Mouse (Mus musculus) hindbrain, embryonic 11.5 days (tissue): ENCODE results near the gene Fgfr2. TPM values are rescaled to one million over a fixed set of nuclear protein-coding genes. Genes with fewer than 3 reads are reported as not detected.

Experiments
- ATAC-seq: fragments of 200-750 bp; cut with Nextera tagmentation; 2 replicates; pipeline ENCODE4 v1.8.0; 2017; ENCODE audit warnings: mild to moderate bottlenecking, moderate TSS enrichment, moderate library complexity; ENCODE audit not compliant: low FRiP score
- DNase-seq: peaks from one replicate; pipeline ENCODE4 v3.0.0-alpha.2; 2015; ENCODE audit warnings: low spot score
- H3K27ac ChIP-seq: fragments of 300-500 bp; sonication (generic); 2 replicates; pipeline ENCODE4 v1.5.1; 2014; ENCODE audit warnings: mild to moderate bottlenecking, low read depth, low read length
- H3K27me3 ChIP-seq: fragments of 300-500 bp; sonication (generic); 2 replicates; pipeline ENCODE4 v1.6.1; 2014; ENCODE audit warnings: mild to moderate bottlenecking, low read length, moderate library complexity, mixed read lengths; ENCODE audit not compliant: control insufficient read depth, insufficient read depth
- H3K36me3 ChIP-seq: fragments of 300-500 bp; sonication (generic); 2 replicates; pipeline ENCODE4 v1.6.1; 2014; ENCODE audit warnings: mild to moderate bottlenecking, low read length, moderate library complexity, mixed read lengths; ENCODE audit not compliant: control insufficient read depth, insufficient read depth
- H3K4me1 ChIP-seq: fragments of 300-500 bp; sonication (generic); replicated peaks from 2 replicates; pipeline ENCODE4 v1.6.1; 2014; ENCODE audit warnings: low read length, mixed read lengths; ENCODE audit not compliant: control insufficient read depth, insufficient read depth
- H3K4me2 ChIP-seq: fragments of 300-500 bp; sonication (generic); replicated peaks from 2 replicates; pipeline ENCODE4 v1.6.1; 2014; ENCODE audit warnings: mild to moderate bottlenecking, low read depth, low read length
- H3K4me3 ChIP-seq: fragments of 300-500 bp; sonication (generic); 2 replicates; pipeline ENCODE4 v1.5.1; 2014; ENCODE audit warnings: low read depth, low read length
- H3K9ac ChIP-seq: fragments of 300-500 bp; sonication (generic); 2 replicates; pipeline ENCODE4 v1.6.1; 2014; ENCODE audit warnings: low read depth, low read length
- H3K9me3 ChIP-seq: fragments of 300-500 bp; sonication (generic); 2 replicates; pipeline ENCODE4 v1.6.1; 2016; ENCODE audit warnings: low read length; ENCODE audit not compliant: control insufficient read depth
- WGBS: fragments of 180-500 bp; shearing (Covaris S2); extraction: QIAGEN DNeasy Blood & Tissue Kit; methylation state at CpG from one replicate; pipeline ENCODE4 v1.1.7; 2014; 5-methylcytosine and 5-hydroxymethylcytosine counted together
- polyA plus RNA-seq: library from polyadenylated mRNA; unstranded; fragments of >200 nt; fragmentation: Nextera tagmentation; extraction: Ambion mirVana; gene quantifications from 2 replicates; pipeline ENCODE4 v1.2.1, GENCODE M21; 2014

Fgfr2 gene
- polyA plus RNA-seq, 1 experiment from 2014 or later = 71.3 TPM

- H3K4me3 ChIP-seq = no peak overlapping the region
- DNase-seq = no peak
- no peak overlapping the region for H3K27ac ChIP-seq
- H3K27me3 ChIP-seq = no peaks in the 10 kb centered on the region
- H3K36me3 ChIP-seq = no peaks in the 10 kb centered on the region
- ATAC-seq = no peak
- 91% methylated on average over 5 of the region's 5 CpGs for WGBS
- H3K9me3 ChIP-seq = no peaks in the 10 kb centered on the region
- no peaks in the 10 kb centered on the region for H3K4me1 ChIP-seq
- H3K9ac ChIP-seq = no peak overlapping the region
- no peak overlapping the region for H3K4me2 ChIP-seq
Observed at GRCm38 (mm10) chr7:130900233-130900848, 2222.8 kb downstream of the Fgfr2 start.

GRCm38 (mm10) chr7:130898373-130898772 is 2224.8 kb downstream of the Fgfr2 start:
- 80% methylated on average over 4 of the region's 4 CpGs for WGBS
- H3K27me3 ChIP-seq = no peaks in the 10 kb centered on the region
- DNase-seq (peak; percentile 42), ATAC-seq (no peak)
- H3K36me3 ChIP-seq = no peaks in the 10 kb centered on the region
- no peaks in the 10 kb centered on the region for H3K9me3 ChIP-seq
- no peak overlapping the region for H3K4me2 ChIP-seq
- no peak overlapping the region for H3K9ac ChIP-seq
- no peak overlapping the region for H3K4me3 ChIP-seq
- H3K4me1 ChIP-seq = no peaks in the 10 kb centered on the region
- no peak overlapping the region for H3K27ac ChIP-seq

- WGBS = 91% methylated on average over 10 of the region's 10 CpGs
- H3K27me3 ChIP-seq = no peaks in the 10 kb centered on the region
- H3K27ac ChIP-seq = no peak overlapping the region
- H3K9ac ChIP-seq = no peak overlapping the region
- no peaks in the 10 kb centered on the region for H3K4me1 ChIP-seq
- no peak for DNase-seq
- no peaks in the 10 kb centered on the region for H3K36me3 ChIP-seq
- no peaks in the 10 kb centered on the region for H3K9me3 ChIP-seq
- H3K4me2 ChIP-seq = no peak overlapping the region
- H3K4me3 ChIP-seq = no peak overlapping the region
- ATAC-seq = no peak
Observed at GRCm38 (mm10) chr7:130897201-130897600, 2225.9 kb downstream of the Fgfr2 start.

- H3K4me1 ChIP-seq = no peaks in the 10 kb centered on the region
- no peak overlapping the region for H3K4me3 ChIP-seq
- no peaks in the 10 kb centered on the region for H3K27me3 ChIP-seq
- WGBS = 86% methylated on average over 3 of the region's 3 CpGs
- no peaks in the 10 kb centered on the region for H3K36me3 ChIP-seq
- no peak for DNase-seq
- H3K27ac ChIP-seq = no peak overlapping the region
- ATAC-seq = no peak
- H3K9ac ChIP-seq = no peak overlapping the region
- no peaks in the 10 kb centered on the region for H3K9me3 ChIP-seq
- H3K4me2 ChIP-seq = no peak overlapping the region
Observed at GRCm38 (mm10) chr7:130896064-130896463, 2227.1 kb downstream of the Fgfr2 start.

GRCm38 (mm10) chr7:130895618-130895945 is 2227.6 kb downstream of the Fgfr2 start:
- Histone ChIP-seq H3K4me2 (no peak overlapping the region), H3K27ac (no peak overlapping the region), H3K27me3 (no peaks in the 10 kb centered on the region), H3K4me1 (no peaks in the 10 kb centered on the region), H3K4me3 (no peak overlapping the region), H3K9me3 (no peaks in the 10 kb centered on the region), H3K36me3 (no peaks in the 10 kb centered on the region), H3K9ac (no peak overlapping the region)
- no peak for ATAC-seq
- no peak for DNase-seq
- WGBS = 82% methylated on average over 2 of the region's 2 CpGs

GRCm38 (mm10) chr7:130894931-130895617 is 2228.1 kb downstream of the Fgfr2 start:
- no peak overlapping the region for H3K9ac ChIP-seq
- no peaks in the 10 kb centered on the region for H3K27me3 ChIP-seq
- H3K9me3 ChIP-seq = no peaks in the 10 kb centered on the region
- H3K36me3 ChIP-seq = no peaks in the 10 kb centered on the region
- H3K4me3 ChIP-seq = no peak overlapping the region
- 74% methylated on average over 9 of the region's 9 CpGs for WGBS
- no peak for DNase-seq
- no peak overlapping the region for H3K27ac ChIP-seq
- H3K4me1 ChIP-seq = no peaks in the 10 kb centered on the region
- no peak overlapping the region for H3K4me2 ChIP-seq
- no peak for ATAC-seq

GRCm38 (mm10) chr7:130892973-130893372 is 2230.2 kb downstream of the Fgfr2 start:
- Histone ChIP-seq H3K9ac (no peak overlapping the region), H3K4me1 (no peaks in the 10 kb centered on the region), H3K36me3 (no peaks in the 10 kb centered on the region), H3K9me3 (no peaks in the 10 kb centered on the region), H3K4me2 (no peak overlapping the region), H3K27me3 (no peaks in the 10 kb centered on the region), H3K4me3 (no peak overlapping the region), H3K27ac (no peak overlapping the region)
- DNase-seq = no peak
- ATAC-seq = no peak
- WGBS = 88% methylated on average over 6 of the region's 6 CpGs

- WGBS = 45% methylated on average over 2 of the region's 2 CpGs
- ATAC-seq = no peak
- no peaks in the 10 kb centered on the region for H3K27me3 ChIP-seq
- no peak overlapping the region for H3K4me3 ChIP-seq
- no peak overlapping the region for H3K4me2 ChIP-seq
- no peak overlapping the region for H3K9ac ChIP-seq
- H3K27ac ChIP-seq = no peak overlapping the region
- no peaks in the 10 kb centered on the region for H3K9me3 ChIP-seq
- no peak for DNase-seq
- no peaks in the 10 kb centered on the region for H3K4me1 ChIP-seq
- no peaks in the 10 kb centered on the region for H3K36me3 ChIP-seq
Observed at GRCm38 (mm10) chr7:130890871-130891270, 2232.3 kb downstream of the Fgfr2 start.

GRCm38 (mm10) chr7:130887946-130888345 is 2235.2 kb downstream of the Fgfr2 start:
- H3K9me3 ChIP-seq = no peaks in the 10 kb centered on the region
- no peaks in the 10 kb centered on the region for H3K27me3 ChIP-seq
- H3K27ac ChIP-seq = no peak overlapping the region
- 21% methylated on average over 3 of the region's 3 CpGs for WGBS
- ATAC-seq (no peak), DNase-seq (no peak)
- H3K36me3 ChIP-seq = no peaks in the 10 kb centered on the region
- no peak overlapping the region for H3K4me3 ChIP-seq
- no peak overlapping the region for H3K9ac ChIP-seq
- no peak overlapping the region for H3K4me2 ChIP-seq
- no peaks in the 10 kb centered on the region for H3K4me1 ChIP-seq
